Mouse (Mus musculus) layer of hippocampus, postnatal 25 days (tissue): ENCODE results near the gene Kif6. TPM values are rescaled to one million over a fixed set of nuclear protein-coding genes. Genes with fewer than 3 reads are reported as not detected.

Experiments used
- DNase-seq, 2 experiments: peaks; one replicate each; pipeline ENCODE4 v3.0.0; 2022; ENCODE audit warnings: mixed read lengths in 2 of 2, low spot score in 1 of 2; ENCODE audit errors: extremely low spot score in 1 of 2
- total RNA-seq, 2 experiments: library from RNA; stranded (reverse); gene quantifications; 2 replicates each; pipeline ENCODE4 v1.2.3; 2021

Kif6 gene
- 1 to 10 TPM; 3.0 to 3.9 TPM for total RNA-seq

GRCm38 (mm10) chr17:49614577-49615235, at the start of gene Kif6:
Kif6 (plus strand) TSS chr17:49615136.
- DNase-seq, result peak; percentile 75 to 79

GRCm38 (mm10) chr17:49568717-49569116, 46.2 kb upstream of the Kif6 start:
- DNase-seq, result no peak

- DNase-seq, result no peak
These were observed 37.6 kb upstream of the Kif6 start for GRCm38 (mm10) chr17:49577321-49577720.

- no peak for DNase-seq
These were observed 32.5 kb upstream of the Kif6 start for GRCm38 (mm10) chr17:49582471-49582870.

GRCm38 (mm10) chr17:49590051-49590450, 24.9 kb upstream of the Kif6 start:
- DNase-seq, result no peak

- no peak for DNase-seq
These were observed 9.5 kb upstream of the Kif6 start for GRCm38 (mm10) chr17:49605397-49605796.

GRCm38 (mm10) chr17:49607351-49608027, 7.4 kb upstream of the Kif6 start:
- no peak for DNase-seq

- no peak for DNase-seq
These were observed 4.6 kb upstream of the Kif6 start for GRCm38 (mm10) chr17:49610296-49610695.

- no peak for DNase-seq
These were observed 310 bp downstream of the Kif6 start for GRCm38 (mm10) chr17:49615241-49615651.

- no peak for DNase-seq
These were observed 9.6 kb downstream of the Kif6 start for GRCm38 (mm10) chr17:49624572-49624971.

- DNase-seq, result no peak
These were observed 12.3 kb downstream of the Kif6 start for GRCm38 (mm10) chr17:49627011-49627794.

- no peak for DNase-seq
These were observed 13.9 kb downstream of the Kif6 start for GRCm38 (mm10) chr17:49628875-49629274.

- DNase-seq, result no peak
These were observed 18.1 kb downstream of the Kif6 start for GRCm38 (mm10) chr17:49633041-49633440.

- DNase-seq, result no peak
These were observed 27.0 kb downstream of the Kif6 start for GRCm38 (mm10) chr17:49641903-49642302.

GRCm38 (mm10) chr17:49642336-49642735, 27.4 kb downstream of the Kif6 start:
- no peak for DNase-seq

- peak; percentile 19 to 48 for DNase-seq
These were observed 28.1 kb downstream of the Kif6 start for GRCm38 (mm10) chr17:49642889-49643490.

GRCm38 (mm10) chr17:49646267-49646666, 31.3 kb downstream of the Kif6 start:
- no peak for DNase-seq

- no peak for DNase-seq
These were observed 34.0 kb downstream of the Kif6 start for GRCm38 (mm10) chr17:49648970-49649369.

- DNase-seq, result no peak
These were observed 34.5 kb downstream of the Kif6 start for GRCm38 (mm10) chr17:49649394-49649793.

- DNase-seq, result no peak
These were observed 35.4 kb downstream of the Kif6 start for GRCm38 (mm10) chr17:49650366-49650765.

GRCm38 (mm10) chr17:49652357-49652756, 37.4 kb downstream of the Kif6 start:
- no peak for DNase-seq
